Mouse (Mus musculus) retina, postnatal 7 days (tissue): ENCODE data around the gene Fam102b.

ENCODE experiments used
- DNase-seq: peaks from one replicate; pipeline ENCODE4 v3.0.0-alpha.2; 2012; ENCODE audit warnings: low read depth, low spot score

The Fam102b gene

GRCm38 (mm10) chr3:108961226-108961625 lies 66.2 kb downstream of the Fam102b start:
- DNase-seq: no peak

GRCm38 (mm10) chr3:108959680-108960295 lies 67.6 kb downstream of the Fam102b start:
- DNase-seq: no peak

DNA sequence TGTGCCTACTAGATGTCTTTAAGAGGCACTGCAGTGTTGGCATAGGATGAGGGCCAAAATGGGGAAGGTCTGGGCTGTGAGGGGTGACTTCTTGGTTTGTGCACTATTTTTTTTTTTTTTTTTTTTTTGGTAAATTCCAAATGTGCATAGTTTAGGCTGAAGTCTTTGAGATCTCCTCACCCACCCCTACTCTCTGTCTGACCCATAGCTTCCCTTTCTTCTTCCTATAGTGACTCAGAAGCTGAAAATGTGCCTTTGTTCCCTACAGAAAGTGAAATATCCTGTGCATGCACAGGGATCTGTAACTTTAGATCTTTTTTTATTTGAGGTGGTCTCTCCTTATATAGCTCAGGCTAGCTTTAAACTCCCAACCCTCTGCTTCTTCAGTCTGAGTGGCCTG lies 69.4 kb downstream of the Fam102b start:
- DNase-seq: no peak

DNA sequence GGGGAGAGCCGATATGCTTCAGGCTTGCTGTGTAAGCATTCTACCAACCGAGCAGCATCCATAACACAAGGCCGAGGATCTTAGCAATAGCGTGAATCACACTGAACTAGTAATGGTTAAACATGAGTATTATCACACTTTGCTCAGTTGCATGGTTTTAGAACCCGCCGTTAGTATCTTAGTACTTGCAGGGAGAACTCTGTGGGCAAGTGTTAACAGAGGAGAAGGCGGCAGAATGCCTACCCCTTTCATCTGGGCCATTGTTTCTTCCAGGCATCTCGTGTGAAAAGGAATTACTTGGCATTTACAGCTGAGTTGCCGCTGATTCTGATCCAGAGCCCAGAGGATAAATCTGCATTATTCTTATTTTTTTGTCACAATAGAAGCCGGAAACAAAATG lies 86.4 kb downstream of the Fam102b start:
- no peak for DNase-seq

GRCm38 (mm10) chr3:108940001-108940633 lies 87.3 kb downstream of the Fam102b start, which contains the start of gene Gm9857:
Gene Gm9857, minus strand, starts transcription at chr3:108940445.
- no peak for DNase-seq

GRCm38 (mm10) chr3:108939573-108939972 lies 87.8 kb downstream of the Fam102b start, which contains the start of gene Henmt1:
Gene Henmt1, plus strand, starts transcription at chr3:108939873.
- no peak for DNase-seq

- DNase-seq: no peak
These were observed 88.7 kb downstream of the Fam102b start for GRCm38 (mm10) chr3:108938691-108939090.

GRCm38 (mm10) chr3:108933557-108933956 lies 93.8 kb downstream of the Fam102b start:
- no peak for DNase-seq

DNA sequence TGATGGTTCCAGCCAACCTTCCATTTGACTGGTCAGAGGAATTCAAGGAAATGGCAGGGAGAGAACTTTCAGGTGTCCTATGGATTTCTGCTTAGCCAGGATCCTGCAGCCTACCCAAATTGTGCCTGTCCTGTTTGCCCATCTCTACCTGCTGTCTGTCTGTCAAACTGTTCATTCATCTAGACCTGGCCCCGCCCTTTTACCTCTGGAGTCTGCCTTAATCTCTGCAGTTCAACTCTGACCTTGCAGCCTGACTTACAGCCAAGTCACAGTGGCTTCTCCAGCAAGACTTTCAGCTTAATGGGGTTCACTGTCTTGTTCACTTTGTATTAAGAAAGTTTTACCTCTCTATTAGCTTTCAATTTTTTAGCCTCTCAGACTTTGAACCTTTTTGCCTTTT lies 101.1 kb downstream of the Fam102b start:
- no peak for DNase-seq

DNA sequence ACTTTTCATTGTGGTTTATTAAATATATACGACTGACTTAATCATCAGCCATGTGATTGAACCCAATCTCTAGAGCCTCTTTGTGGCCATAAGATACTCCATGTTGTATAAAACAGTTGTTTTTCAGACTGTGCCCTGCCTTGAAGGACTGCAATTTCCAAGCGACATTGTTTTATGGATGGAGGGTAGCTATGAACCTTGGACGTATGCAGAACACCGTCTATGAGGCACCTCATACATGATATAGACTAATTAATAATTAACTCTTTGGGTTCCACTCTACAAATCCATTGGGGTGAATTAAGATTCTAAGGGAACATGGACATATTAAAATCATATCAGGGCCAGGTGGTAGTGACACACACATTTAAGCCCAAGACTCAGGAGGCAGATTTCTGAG lies 101.7 kb downstream of the Fam102b start:
- DNase-seq: no peak

DNA sequence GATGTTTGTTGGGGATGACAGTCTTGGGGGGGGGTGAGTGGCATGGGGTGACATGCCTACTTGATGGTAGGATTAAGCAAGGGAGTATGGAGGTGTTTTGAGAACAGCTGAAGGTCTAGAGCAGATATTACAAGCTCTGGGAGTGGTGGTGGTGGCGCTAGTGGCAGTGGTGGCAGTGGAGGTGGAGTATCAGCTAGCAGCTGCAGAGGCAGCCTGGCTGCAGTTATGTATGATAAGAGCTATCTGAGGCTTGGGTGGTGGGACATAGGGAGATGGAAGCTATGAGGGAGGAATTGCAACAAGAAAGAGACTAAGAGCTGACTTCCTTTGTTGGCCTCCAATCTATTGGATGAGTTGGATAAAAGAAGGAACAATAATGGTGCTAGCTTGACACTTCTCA lies 105.6 kb downstream of the Fam102b start:
- DNase-seq: no peak
